Mouse (Mus musculus) kidney, embryonic 16.5 days (tissue): Measurements from ENCODE around the gene Soga1. TPM values are rescaled to one million over a fixed set of nuclear protein-coding genes. Genes with fewer than 3 reads are reported as not detected.

ENCODE experiments used
- ATAC-seq: fragments of 200-750 bp; cut with Nextera tagmentation; 2 replicates; pipeline ENCODE4 v1.8.0; 2017; ENCODE audit warnings: moderate TSS enrichment; ENCODE audit not compliant: low FRiP score, low TSS enrichment
- H3K27ac ChIP-seq: fragments of 300-500 bp; sonication (generic); 2 replicates; pipeline ENCODE4 v1.5.1; 2014; ENCODE audit warnings: low read length
- H3K27me3 ChIP-seq: fragments of 300-500 bp; sonication (generic); 2 replicates; pipeline ENCODE4 v1.6.1; 2014; ENCODE audit warnings: low read length, control low read depth, mixed read lengths; ENCODE audit not compliant: insufficient read depth
- H3K36me3 ChIP-seq: fragments of 300-500 bp; sonication (generic); 2 replicates; pipeline ENCODE4 v1.6.1; 2014; ENCODE audit warnings: low read length, control low read depth, mixed read lengths; ENCODE audit not compliant: insufficient read depth
- H3K4me1 ChIP-seq: fragments of 300-500 bp; sonication (generic); 2 replicates; pipeline ENCODE4 v1.6.1; 2014; ENCODE audit warnings: low read length, control low read depth, mixed read lengths; ENCODE audit not compliant: insufficient read depth
- H3K4me2 ChIP-seq: fragments of 300-500 bp; sonication (generic); replicated peaks from 2 replicates; pipeline ENCODE4 v1.6.1; 2014; ENCODE audit warnings: low read depth, low read length
- H3K4me3 ChIP-seq: fragments of 300-500 bp; sonication (generic); 2 replicates; pipeline ENCODE4 v1.5.1; 2014; ENCODE audit warnings: mild to moderate bottlenecking, low read length
- H3K9ac ChIP-seq: fragments of 300-500 bp; sonication (generic); replicated peaks from 2 replicates; pipeline ENCODE4 v1.6.1; 2014; ENCODE audit warnings: low read length
- H3K9me3 ChIP-seq: fragments of 300-500 bp; sonication (generic); 2 replicates; pipeline ENCODE4 v1.6.1; 2016; ENCODE audit warnings: low read length, control low read depth
- WGBS: fragments of 180-500 bp; shearing (Covaris S2); extraction: QIAGEN DNeasy Blood & Tissue Kit; methylation state at CpG from one replicate; pipeline ENCODE4 v1.1.7; 2014; 5-methylcytosine and 5-hydroxymethylcytosine counted together
- polyA plus RNA-seq: library from polyadenylated mRNA; unstranded; fragments of >200 nt; fragmentation: Nextera tagmentation; extraction: Ambion mirVana; gene quantifications from 2 replicates; pipeline ENCODE4 v1.2.1, GENCODE M21; 2015

The Soga1 gene
- polyA plus RNA-seq, 1 experiment from 2014 or later: 2.5 TPM

DNA sequence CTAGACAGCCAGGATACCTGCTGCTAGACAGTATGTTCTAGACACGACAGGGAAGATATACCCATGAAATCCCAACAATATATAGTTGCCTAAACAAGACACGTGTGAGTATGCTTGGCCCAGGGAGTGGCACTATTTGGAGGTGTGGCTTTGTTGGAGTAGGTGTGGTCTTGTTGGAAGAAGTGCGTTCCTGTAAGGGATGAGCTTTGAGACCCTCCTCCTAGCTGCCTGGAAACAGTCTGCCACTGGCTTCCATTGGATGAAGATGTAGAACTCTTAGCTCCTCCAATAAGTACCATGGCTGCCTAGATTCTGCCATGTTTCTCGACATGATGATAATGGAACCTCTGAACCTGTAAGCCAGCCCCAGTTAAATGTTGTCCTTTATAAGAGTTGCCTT, 97.8 kb downstream of the Soga1 start:
- H3K9me3 ChIP-seq: no peaks in the 10 kb centered on the region
- ATAC-seq: no peak
- 86% methylated on average over 4 of the region's 4 CpGs for WGBS

DNA sequence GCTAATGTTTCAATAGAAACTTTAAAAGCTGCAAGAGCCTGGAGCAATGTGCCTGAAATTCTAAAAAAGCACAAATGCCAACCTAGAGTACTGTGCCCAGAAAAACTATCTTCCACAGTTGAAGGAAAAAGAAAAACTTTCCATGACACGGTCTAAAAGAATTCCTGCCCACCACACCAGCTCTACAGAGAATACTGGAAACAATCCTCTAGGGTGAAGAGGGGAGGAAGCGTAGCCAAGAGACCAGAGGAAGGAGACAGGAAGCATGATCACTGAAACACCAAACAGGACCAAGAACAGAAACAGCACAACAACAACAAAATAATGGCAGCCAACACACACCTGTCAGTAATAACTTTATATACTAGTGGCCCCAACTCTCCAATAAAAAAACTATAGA, 99.0 kb downstream of the Soga1 start:
- Histone ChIP-seq H3K4me3 (no peak overlapping the region), H3K4me2 (no peak overlapping the region), H3K27me3 (no peaks in the 10 kb centered on the region), H3K27ac (no peak overlapping the region), H3K4me1 (peaks cover 13% of the 10 kb centered on the region; the same call in 1 of the 2 replicates), H3K9ac (no peak overlapping the region), H3K36me3 (no peaks in the 10 kb centered on the region), H3K9me3 (no peaks in the 10 kb centered on the region)
- WGBS: 74% methylated on average over 2 of the region's 2 CpGs
- ATAC-seq: no peak

More for the DNA sequence above, 97.8 kb downstream of the Soga1 start:
- Histone ChIP-seq H3K4me2 (no peak overlapping the region), H3K4me3 (no peak overlapping the region), H3K9ac (no peak overlapping the region), H3K27ac (no peak overlapping the region), H3K36me3 (no peaks in the 10 kb centered on the region), H3K4me1 (peaks cover 12% of the 10 kb centered on the region), H3K27me3 (no peaks in the 10 kb centered on the region)

DNA sequence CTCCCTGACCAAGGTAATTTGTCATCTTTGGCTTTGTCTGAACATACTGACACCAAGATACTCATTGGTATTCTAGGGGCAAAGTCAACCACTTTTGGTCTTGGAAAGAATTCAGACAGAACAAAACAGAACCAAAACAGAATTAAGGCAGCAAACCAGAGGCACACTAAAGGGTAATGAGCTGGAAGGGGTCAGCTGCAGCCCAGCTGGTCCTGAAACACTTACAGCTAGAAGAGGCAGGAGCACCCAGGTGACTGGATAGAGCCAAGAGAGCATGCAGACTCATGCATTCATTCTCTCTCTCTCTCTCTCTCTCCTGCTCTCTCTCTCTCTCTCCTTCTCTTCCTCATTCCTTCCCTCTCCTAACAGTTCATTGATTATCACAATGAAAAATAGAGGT, 102.3 kb downstream of the Soga1 start:
- no peak overlapping the region for H3K4me3 ChIP-seq
- no peak overlapping the region for H3K9ac ChIP-seq
- no peaks in the 10 kb centered on the region for H3K27me3 ChIP-seq
- ATAC-seq: no peak
- H3K9me3 ChIP-seq: no peaks in the 10 kb centered on the region
- H3K27ac ChIP-seq: no peak overlapping the region
- H3K4me1 ChIP-seq: peaks cover 4% of the 10 kb centered on the region; the same call in 1 of the 2 replicates
- no peaks in the 10 kb centered on the region for H3K36me3 ChIP-seq
- H3K4me2 ChIP-seq: no peak overlapping the region

DNA sequence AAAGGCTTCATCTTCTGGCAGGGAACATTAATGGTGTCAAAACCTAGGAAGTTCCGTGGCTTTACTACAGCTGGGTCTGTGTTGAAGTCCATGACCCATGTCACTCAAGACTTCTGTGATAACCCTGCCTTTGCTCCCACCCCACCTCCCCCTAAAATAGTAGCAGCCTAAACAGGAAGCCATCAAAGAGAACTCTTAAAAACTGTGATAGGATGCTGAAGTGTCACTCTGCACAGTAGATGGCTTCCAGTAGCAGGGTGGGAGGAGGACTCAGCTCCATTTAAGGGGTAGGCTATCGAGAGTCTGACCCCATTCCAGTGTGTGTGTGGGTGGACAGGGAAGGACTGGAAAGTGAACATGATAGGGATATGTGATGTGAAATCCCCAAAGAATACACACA, 104.1 kb downstream of the Soga1 start:
- Histone ChIP-seq H3K9ac (no peak overlapping the region), H3K4me3 (no peak overlapping the region)
- peak; percentile 42; the same call in 1 of the 2 replicates for ATAC-seq

DNA sequence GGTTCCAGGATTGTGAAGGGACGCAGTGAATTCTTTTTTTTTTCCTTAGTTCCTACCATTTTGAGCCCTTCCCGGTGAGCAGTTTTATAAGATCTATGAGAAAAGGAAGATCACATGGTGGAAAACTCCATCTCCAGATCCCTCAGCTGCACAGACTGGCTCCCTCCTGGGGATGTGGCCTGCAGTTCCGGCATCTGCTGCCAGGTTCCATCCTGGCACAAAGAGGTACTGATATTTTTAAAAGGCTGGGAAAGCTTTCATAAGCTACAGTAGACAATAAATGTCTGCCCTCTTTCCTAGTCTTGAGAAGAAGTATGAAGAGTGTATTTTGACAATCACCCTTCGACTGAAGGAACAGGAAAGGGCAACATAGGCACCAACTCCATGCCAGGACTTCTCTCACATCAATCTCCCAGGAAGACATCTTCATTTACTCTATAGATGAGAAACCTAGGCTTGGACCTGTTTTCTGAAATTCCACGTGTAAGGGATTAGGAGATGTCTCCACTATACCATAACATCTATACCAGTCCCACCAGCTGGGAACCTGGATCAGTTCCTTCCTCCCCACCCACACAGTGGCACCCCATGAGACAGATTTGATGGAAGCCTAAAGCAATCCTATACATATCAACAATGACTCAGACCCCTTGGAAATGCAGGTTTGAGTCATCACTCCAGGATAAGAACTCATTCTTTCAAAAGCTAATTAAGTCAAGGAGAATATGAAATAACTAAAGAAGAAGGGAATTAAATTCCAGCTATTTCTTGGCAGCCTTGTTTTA, 105.5 kb downstream of the Soga1 start:
- no peak for ATAC-seq
- peaks cover 4% of the 10 kb centered on the region; the same call in 1 of the 2 replicates for H3K4me1 ChIP-seq
- no peak overlapping the region for H3K4me3 ChIP-seq
- no peaks in the 10 kb centered on the region for H3K27me3 ChIP-seq
- no peak overlapping the region for H3K4me2 ChIP-seq
- H3K36me3 ChIP-seq: no peaks in the 10 kb centered on the region
- H3K27ac ChIP-seq: no peak overlapping the region
- 85% methylated on average over 5 of the region's 5 CpGs for WGBS
- H3K9ac ChIP-seq: no peak overlapping the region
- H3K9me3 ChIP-seq: no peaks in the 10 kb centered on the region

More for the DNA sequence above, 104.1 kb downstream of the Soga1 start:
- Histone ChIP-seq H3K4me2 (no peak overlapping the region), H3K4me1 (peaks cover 4% of the 10 kb centered on the region; the same call in 1 of the 2 replicates), H3K27ac (no peak overlapping the region), H3K9me3 (no peaks in the 10 kb centered on the region), H3K36me3 (no peaks in the 10 kb centered on the region), H3K27me3 (no peaks in the 10 kb centered on the region)
- WGBS: 29% methylated on average over 2 of the region's 2 CpGs

DNA sequence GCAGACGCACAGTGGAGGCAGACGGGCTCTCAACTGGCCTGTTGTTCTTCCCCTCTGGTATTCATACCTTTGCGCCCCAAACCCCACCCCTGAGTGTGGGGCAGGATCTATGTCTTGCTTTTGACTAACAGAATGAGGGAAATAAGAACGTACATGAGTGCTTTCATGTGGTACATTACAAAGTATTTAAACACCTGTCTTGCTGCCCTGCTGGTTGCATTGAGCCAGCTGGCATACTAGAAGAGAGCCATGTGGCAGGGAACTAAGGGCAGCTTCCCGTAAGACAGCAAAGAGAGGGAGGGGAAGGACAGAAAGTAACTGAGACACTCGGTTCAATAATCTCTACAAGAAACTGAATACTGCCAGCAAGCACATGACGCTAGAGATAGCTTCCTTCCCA, 108.8 kb downstream of the Soga1 start:
- H3K27ac ChIP-seq: peak overlapping the region; percentile 20; the same call in 1 of the 2 replicates
- H3K4me3 ChIP-seq: no peak overlapping the region
- H3K4me1 ChIP-seq: 0 out of 2 replicates have a peak, but pooled peaks cover 4% of the 10 kb centered on the region
- H3K27me3 ChIP-seq: no peaks in the 10 kb centered on the region
- H3K4me2 ChIP-seq: no peak overlapping the region
- WGBS: 60% methylated on average over 7 of the region's 7 CpGs
- ATAC-seq: no peak
- H3K9me3 ChIP-seq: no peaks in the 10 kb centered on the region
- no peaks in the 10 kb centered on the region for H3K36me3 ChIP-seq
- no peak overlapping the region for H3K9ac ChIP-seq

DNA sequence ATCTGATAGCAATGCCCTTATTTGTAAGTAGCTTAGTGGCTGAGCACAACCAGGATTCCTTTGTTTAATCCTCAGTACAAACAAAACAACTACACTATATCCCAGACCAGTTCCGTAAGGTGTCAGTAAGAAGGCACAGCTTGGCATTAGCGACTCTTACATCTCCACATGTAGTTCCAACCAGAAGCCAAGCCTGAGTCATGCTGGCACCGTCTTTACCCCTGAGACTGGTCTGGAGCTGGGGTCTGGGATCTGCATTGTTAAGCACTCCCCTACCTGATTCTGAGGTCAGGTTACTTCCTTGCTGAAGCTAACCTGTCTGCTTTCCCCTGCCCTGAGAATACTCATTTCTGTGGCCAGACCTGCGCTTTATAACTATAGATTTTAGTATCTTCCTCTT, 110.6 kb downstream of the Soga1 start:
- no peak for ATAC-seq
- no peaks in the 10 kb centered on the region for H3K9me3 ChIP-seq
- 0 out of 2 replicates have a peak, but pooled peaks cover 4% of the 10 kb centered on the region for H3K4me1 ChIP-seq
- no peaks in the 10 kb centered on the region for H3K36me3 ChIP-seq
- WGBS: 80% methylated on average over 4 of the region's 4 CpGs
- H3K4me3 ChIP-seq: no peak overlapping the region
- no peak overlapping the region for H3K9ac ChIP-seq
- H3K4me2 ChIP-seq: no peak overlapping the region
- no peaks in the 10 kb centered on the region for H3K27me3 ChIP-seq
- no peak overlapping the region for H3K27ac ChIP-seq

DNA sequence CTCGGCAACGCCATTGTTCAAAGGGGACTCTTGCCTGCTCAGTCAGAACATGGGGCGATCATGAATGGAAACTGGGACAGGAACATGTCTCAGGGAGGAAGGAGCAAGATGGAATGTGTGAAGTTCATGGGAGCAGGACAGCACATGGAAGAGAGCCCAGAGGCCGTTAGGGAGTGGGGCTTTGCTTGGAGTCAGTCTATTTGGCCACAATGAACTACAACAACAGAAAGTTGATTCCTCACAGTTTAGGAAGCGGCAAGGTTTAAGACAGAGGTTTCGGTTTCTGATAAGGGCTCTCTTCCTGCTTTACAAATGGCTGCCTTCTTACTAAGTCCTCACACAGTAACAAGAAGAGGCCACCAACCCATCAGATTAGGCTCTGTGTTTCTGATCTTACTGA, 111.7 kb downstream of the Soga1 start:
- Histone ChIP-seq H3K9ac (no peak overlapping the region), H3K9me3 (no peaks in the 10 kb centered on the region), H3K4me1 (0 out of 2 replicates have a peak, but pooled peaks cover 4% of the 10 kb centered on the region), H3K27me3 (no peaks in the 10 kb centered on the region), H3K4me2 (no peak overlapping the region), H3K36me3 (no peaks in the 10 kb centered on the region), H3K4me3 (no peak overlapping the region), H3K27ac (no peak overlapping the region)
- WGBS: 79% methylated on average over 6 of the region's 6 CpGs
- ATAC-seq: no peak
